Mouse (Mus musculus): Measurements from ENCODE around the gene Gm9903.

Gm9903 gene

DNA sequence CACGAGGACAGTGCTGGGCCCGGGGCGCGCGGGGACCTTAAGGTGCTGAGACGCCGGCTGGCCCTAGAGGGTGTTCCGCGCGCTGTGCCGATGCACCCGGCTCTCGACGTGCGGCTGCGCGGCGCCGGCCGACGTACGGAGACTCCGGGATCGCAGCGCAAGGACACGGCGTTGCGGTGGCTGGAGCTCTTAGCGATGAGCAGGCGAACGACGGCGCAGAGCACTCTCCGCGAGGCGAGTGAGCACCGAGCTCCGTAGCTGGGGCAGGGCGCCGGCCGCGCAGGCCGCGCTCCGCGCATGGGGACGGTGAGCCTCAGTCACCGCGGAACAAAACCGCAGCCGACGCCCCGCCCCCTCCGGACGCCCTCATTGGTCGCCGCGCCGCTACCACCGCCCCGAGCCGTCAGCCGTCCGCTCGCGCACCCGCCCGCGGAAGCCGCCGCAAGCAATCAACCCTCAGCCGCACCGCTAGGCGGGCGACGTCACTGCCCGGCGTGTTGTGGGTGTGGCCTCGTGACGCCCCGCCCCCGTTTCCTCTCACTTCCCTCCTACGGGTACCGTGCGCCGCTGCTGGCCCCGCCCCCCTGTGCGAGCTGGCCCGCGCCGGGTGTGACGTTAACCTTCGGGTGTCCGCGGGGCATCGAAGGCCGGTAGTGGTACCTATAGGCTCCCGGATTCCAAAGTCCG lies at the start of gene Gm9903, which contains the start of gene Fam53a:
Gene Gm9903, plus strand, starts transcription at position 625 of the 687 bp plus-strand sequence.
Gene Fam53a, minus strand, starts transcription at position 335 of the 687 bp plus-strand sequence.
- DNase-seq (ENCODE audit: extremely low spot score, low read depth, low spot score), result no peak

DNA sequence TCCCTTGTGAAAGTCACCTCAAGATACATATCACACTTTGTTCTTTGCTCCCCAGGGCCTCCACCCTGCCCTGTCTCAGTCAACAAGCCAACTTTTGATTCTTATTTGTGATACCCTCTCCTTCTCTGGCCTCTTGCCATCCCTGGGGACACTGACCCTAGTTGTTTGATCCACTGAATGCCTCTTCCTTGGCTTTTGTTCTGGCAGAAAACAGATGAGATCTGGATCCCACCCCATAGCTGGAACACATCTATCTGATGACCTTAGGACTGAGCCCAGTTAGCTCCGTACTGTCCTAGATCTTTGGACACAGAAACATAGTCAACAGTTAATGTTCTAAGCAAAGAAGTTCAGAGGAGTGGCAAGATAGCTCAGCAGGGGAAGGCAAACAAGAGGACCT lies 49.4 kb upstream of the Gm9903 start:
- DNase-seq (ENCODE audit: extremely low spot score, low read depth, low spot score), result no peak

DNA sequence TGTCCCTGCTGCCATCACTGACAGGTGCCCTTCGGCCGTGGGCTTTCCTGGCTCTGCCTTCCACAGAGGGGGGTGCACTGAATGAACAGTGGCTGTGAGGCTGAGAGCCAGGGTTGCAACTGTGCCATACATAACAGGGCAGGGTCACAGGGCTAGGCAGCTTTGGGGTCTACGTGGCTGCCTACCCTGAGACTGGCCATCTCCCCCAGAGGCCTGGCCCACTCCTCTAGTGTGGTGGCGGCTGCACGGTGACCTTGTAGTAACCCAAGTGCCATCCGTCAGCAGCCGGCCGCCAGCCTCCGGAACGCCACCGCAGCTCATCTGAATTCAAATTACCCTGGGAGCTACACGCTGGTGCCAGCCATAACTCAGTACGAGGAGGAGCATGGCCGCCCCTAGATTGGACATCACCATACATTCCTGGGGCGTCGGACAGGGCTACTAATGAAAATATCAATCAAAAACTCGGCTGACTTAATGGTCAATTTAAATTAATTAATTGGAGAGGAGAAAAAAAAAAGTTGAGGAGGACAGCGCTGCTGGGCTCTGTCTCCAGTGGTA lies 42.1 kb upstream of the Gm9903 start:
- no peak for DNase-seq (ENCODE audit: extremely low spot score, low read depth, low spot score)

DNA sequence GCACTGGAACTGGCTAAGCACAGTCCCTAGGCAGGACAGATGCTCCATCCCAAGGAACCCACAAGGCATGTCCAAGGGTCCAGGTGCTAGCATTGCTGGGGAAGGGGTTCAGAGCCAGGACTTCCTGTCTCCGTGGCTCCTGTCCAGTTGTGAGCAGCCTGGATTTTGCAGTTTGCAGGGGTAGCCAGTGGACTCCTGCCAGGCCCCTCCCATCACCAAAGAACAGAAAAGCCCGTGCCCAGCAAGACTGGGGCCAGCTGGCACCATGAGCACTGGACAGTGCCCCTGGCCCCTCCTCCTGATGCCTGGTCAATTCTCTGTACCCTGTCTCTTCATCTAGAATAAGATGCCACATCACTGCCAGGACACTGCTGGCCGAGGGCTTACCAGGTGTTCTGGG lies 41.7 kb upstream of the Gm9903 start:
- DNase-seq (ENCODE audit: extremely low spot score, low read depth, low spot score), result no peak

DNA sequence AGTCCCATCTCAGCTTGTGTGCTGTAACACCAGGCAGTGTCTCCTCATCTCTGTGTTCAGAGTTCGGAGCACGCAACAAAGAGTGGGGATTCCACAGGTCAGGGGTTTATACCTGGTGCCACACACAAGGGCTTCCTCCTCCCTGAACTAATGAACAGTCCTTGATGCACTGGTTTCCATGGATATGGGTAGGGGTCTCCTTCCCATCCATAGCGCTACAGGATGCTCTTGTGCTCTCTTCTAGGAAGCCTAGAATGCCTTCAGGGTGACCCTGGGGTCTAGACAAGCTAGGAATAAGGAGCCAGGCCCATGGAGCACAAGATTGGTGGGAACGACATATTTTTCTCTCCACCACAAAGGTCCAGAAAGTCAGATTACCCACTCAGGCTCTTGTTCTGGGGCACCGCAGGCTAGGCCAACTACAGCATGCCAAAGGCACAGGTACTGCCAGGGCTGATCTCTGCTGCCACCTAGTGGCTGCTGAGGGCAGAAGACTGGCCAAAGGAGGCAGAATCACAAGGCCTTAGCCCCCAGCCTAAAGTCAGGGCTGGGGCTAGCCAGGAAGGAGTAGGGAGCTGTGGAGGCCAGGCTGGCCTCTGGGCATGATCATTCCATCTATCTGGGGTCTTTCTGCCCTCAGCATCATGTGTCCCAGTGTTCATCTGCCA lies 40.4 kb upstream of the Gm9903 start:
- DNase-seq (ENCODE audit: extremely low spot score, low read depth, low spot score), result peak; percentile 72

DNA sequence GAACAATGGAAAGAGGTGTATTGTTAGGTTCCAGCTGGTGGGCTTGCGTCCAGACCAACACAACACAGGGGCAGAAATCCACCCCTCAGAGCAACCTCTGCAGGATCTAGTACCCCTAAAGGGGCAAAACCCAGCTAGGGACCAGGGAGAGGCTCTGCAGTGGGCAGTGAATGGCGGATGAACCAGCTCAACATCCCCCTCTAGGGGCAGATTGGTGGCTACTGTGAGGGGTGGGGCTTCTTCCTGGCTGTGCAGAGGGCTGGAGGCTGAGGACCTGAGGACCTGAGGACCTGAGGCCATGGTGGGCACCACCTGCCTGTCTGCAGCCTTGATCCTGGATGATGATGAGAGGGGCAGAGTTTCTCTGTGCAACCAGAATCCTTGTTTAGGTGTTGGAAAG lies 36.1 kb upstream of the Gm9903 start:
- no peak for DNase-seq (ENCODE audit: extremely low spot score, low read depth, low spot score)

DNA sequence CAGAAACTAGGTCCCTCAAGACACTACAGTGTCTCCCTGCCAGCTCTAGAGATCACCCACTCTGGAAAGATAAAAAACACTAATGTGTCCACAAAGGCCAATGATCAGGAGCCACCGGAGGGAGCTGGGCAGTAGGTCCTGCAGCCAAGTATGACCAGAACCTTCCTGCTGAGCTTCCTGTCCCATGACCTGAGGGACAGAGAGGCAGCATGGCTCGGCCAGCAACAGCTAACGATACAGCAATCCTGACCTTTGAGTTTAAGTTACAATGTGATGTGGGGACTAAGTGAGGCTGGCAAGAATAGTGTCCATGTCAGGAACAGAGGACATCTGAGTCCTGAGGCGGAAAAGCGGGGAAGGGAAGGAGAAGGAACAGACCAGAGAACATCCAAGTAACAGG lies 24.4 kb upstream of the Gm9903 start:
- DNase-seq (ENCODE audit: extremely low spot score, low read depth, low spot score), result no peak

DNA sequence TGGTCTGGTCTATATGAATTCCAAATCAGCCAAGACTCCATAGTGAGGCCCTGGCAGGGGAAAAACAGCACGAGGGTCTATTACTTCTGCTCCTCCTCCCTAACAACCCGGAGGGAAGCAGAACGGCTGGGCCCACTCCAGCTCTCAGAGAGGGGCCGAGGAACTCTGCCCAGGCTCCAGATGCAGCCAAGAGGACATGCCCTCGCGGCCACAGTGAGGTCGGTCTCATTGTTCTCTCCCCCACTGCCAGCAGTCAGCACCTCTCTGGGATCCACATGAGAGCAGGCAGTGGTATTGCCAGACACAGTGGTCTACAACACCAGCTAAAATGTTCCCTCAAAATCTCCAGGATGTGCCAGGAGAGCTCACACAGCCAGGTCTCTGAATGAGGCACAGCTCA lies 23.1 kb upstream of the Gm9903 start:
- no peak for DNase-seq (ENCODE audit: extremely low spot score, low read depth, low spot score)

DNA sequence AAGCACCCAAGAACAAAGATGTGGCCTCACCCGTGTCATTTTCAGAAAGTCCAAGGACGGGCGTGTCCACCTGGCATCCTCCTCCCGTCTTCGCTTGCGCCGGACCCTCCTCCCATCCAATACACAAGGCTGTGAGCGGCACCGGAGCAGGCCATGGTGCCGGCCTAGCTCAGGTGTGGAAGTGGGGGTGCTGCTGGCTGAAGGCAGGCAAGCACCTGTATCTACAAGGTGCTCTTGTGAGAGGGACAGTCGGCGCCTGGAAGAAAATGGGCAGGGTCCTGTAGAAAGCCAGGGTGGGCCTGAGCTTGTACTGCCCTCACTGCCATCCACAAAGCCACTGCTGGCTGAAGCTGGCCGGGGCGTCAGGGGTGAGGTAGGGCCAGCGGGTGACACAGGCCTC lies 22.3 kb upstream of the Gm9903 start:
- DNase-seq (ENCODE audit: extremely low spot score, low read depth, low spot score), result no peak

DNA sequence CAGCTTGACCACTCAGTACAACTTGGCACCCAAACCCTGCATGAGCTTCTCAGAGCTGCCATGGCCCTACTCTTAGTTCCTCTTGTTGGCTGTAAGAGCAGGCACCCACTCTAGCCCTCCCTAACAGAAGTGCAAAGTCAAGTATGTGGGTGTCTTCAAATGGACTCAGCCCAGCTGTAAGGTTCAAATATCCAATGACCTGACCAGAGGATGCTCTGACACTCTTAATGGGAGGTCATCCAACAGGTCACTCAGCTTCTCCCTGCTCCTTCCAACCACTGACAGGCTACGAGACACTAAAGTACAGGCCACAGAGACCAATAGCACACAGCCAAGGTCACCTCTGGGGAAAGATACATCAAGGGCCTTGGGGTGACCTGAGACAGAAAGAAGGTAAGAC lies 20.5 kb upstream of the Gm9903 start:
- DNase-seq (ENCODE audit: extremely low spot score, low read depth, low spot score), result no peak

DNA sequence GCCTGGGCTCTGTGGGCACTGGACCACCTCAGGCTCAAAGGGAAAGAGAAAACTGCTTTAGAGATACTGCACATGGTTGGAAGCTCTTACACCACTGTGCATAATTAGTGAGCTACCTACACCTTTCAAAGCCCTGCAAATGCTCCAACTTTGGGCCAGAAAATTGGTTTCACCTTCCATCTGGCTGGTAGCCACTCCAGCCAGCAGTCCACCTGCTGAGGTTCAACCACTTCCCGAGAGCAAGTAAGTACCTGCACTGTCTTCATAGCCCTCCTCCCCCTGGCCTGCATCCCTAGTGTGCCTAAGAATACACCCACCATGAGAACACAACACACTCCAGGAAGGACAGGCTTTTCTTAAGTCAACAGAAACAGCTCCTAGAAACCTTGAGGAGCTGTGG lies 17.9 kb upstream of the Gm9903 start:
- DNase-seq (ENCODE audit: extremely low spot score, low read depth, low spot score), result no peak

DNA sequence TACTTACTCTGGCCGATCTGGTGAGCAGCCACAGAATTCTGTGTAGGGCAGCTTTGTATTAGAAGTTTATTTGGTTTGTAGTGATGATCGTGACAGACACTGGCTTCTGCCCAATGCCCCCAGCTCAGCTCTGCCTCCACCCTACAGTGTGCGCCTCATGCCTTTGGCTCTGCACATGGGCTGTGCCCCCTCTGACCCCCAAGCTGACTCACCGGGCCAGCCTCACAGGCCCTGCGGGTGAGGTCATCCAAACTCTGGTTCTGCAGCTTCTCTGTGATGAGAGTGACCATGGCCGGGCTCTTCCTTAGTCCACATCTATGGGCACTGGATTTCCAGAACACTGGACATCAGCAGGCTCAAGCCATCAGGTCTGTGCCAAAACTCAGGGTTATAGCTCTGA lies 15.3 kb upstream of the Gm9903 start:
- no peak for DNase-seq (ENCODE audit: extremely low spot score, low read depth, low spot score)

DNA sequence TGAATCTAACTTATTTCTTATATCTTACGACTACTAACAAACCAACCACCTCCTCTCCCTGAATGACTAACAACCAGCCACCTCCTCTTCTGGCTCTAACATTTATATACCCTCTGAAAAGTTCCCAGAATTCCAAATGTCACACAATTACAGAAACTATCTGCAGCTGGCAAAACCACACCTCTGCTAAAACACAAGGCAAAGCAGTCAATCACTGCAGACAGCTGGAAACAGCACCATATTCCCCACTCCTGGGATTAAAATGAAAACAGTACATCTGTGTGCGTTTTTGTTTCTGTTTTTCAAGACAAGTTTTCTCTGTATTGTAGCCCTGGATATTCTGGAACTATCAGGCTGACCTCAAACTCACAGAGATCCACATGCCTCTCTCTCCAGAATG lies 7.1 kb upstream of the Gm9903 start:
- DNase-seq (ENCODE audit: extremely low spot score, low read depth, low spot score), result no peak

DNA sequence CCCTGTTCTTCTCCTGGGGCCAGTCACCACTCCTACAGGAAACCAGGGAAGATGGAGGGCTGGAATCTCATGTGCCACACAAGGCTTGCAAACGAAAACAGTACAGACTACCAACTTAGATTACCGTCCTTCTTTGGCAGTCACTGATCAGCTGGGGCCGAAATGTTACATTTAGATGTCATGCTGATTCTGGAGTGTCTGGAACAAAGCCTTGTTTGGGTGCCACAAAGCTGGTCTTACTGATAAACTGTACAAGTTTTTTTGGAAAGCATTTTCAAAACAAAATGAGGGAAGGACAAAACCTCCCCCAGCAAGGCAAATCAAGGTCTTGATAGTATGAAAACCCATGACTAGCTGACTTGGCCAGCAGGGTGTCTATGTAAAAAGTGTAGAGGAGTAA lies 6.0 kb upstream of the Gm9903 start:
- DNase-seq (ENCODE audit: extremely low spot score, low read depth, low spot score), result no peak

DNA sequence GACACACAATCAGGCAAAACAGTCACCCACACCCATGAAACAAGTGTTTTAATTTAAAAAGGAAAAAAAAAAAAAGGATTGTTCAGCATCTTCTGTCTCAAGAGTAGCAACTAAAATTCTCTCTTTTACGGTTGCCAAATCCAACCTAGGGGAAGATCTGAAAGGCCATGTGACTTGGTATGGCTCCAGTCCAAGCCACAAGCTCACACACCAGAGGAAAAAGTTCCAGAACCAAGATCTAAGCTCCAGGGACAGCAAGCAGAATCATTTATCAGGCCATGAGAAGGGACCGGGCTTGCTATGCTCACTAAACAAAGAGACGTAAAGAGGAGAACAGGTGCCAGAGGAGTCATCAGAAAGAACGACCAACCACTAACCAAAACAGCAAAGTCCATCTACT lies 1.8 kb upstream of the Gm9903 start:
- no peak for DNase-seq (ENCODE audit: extremely low spot score, low read depth, low spot score)

DNA sequence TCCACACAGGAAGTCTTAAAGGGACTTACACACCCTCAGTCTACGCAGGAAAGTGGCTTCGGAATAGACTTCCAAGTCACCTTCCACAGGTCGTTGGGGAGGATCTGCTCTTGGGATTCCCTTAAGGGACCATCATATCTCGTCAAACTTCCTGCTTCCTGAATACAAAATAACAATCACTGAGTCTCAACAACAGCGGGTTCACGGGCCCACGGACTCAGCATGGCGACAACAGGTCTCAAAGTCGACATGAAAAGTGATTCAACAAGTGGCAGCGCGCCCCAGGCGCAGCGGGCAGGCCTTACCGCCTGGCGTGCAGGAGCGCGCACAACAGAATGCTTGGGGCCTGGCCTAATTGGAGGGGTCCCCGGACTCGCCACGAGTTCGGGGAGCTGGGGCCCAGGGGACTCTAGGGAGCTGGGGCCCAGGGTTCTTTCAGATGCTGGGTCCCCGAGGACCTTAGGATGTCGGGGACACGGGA lies 865 bp upstream of the Gm9903 start:
- DNase-seq (ENCODE audit: extremely low spot score, low read depth, low spot score), result no peak

DNA sequence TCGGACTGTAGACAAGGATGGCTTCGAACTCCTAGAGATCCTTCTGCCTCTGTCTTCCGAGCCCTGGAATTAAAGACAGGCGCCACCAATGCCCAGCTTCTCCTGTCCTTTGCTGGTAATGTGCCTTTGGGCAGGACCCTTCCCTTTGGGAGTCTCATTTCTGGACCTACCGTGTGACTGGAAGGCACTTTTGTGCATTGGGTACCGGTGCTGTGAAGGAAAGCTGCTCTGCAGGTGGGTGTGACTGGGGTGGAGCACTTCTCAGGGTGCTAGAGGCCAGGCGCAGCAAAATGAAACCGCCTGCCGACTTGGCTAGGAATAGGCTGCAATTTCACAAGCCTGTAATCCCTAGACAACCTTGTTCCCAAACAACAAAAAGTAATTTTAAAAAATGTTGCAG lies 336 bp downstream of the Gm9903 start:
- DNase-seq (ENCODE audit: extremely low spot score, low read depth, low spot score), result no peak

DNA sequence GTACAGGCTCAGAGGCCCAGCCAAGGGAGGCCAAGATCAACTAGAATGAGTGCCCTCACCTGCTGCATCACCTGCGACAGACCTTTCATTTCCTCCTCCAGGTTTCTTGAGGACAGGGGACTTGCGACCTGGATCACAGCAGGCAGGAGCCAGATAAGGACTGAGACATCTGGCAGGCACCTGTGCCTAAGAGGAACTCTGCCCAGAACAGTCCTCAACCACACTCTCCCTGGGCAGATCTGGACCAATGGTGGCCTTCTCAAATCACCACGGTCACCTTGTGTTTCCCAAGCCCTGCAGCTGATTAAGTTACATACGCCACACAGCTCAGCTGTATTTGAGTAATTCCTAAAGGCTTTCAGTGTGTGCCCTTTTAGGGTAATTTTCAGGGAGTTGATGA lies 890 bp downstream of the Gm9903 start:
- DNase-seq (ENCODE audit: extremely low spot score, low read depth, low spot score), result no peak

DNA sequence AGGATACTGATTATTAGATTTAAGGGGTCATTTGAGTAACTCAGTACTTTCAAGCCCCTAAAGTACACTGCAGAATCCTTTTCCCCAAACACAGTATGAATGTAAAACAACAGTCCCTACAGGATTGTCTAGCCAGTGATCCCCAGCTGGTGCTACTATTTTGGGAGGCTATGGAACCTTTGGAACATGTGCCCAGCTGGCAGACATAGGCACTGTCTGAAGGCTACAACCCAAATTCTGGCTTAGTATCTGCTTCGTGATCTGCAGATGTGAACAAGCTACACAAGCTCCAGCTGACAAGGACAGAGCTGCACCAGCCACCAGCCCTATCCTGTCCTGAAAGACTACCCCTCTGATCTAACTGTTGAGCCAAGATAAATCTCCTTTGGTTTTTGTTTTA lies 2.8 kb downstream of the Gm9903 start:
- no peak for DNase-seq (ENCODE audit: extremely low spot score, low read depth, low spot score)

DNA sequence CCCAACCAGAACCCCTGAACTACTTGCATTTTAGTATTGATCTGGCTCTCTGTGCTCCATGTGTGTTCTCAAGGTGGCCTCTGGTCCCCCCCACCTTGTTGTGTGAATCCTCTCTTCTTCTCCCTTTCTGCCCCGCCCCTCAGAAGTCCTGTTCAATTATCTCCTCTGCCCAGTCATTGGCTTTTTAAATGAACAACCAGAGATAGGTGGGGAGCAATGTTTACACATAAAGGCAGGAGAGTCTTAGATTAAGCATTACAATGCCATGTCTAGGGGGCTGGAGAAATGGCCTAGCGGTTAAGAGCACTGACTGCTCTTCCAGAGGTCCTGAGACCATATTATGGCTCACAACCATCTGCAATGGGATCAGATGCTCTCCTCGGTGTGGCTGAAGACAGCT lies 5.6 kb downstream of the Gm9903 start:
- no peak for DNase-seq (ENCODE audit: extremely low spot score, low read depth, low spot score)

DNA sequence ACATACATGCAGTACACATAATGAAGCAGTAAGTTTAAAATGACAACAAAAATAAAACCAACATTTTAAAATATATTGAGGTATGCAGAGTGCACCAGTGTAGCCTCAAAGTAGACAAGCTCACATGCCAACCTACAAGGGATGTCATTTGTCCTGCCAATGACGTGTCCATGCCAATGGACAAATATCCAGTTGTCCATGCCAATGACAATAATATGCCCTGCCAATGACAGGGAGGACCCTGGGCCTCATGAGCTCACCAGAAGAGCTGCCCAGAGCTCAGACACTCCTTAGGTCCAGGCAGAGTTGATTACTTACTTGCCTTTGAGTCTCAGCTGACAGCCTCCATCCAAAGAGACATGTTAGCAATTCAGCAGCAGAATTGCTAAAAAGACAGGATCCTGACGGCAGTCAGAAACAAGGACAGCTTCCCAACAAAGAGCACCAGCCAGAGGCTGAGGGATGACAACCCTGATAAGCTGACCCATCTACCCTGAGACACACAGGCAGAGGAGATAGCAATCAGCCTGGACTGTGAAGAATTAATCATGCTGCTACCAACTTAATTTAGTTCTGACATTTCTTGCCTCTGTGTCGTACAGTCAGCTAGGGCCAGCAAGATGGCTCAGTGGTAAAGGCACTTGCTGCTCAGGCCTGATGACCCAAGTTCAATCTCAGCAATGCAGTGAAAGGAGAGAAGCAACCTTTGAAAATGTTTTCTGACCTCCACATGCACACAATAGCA lies 8.1 kb downstream of the Gm9903 start:
- DNase-seq (ENCODE audit: extremely low spot score, low read depth, low spot score), result no peak

DNA sequence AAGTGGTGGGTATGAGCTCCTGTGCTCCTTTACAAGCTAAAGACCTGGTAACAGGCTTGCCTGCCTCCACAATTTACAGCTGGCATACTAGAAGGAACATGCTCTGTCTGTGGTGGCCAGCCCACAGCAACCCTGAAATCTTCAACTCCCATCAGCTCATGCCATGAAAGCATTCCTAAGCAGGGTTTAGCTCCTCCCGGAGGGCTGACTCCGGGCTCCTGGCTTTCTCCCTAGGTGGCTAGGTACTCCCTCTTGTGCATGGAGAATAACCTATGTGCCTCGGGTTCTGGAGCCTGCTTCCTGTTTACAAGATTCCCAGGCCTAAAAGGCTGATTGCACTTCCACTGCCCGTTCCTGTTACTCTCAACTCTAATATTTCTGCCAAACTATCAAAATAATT lies 9.1 kb downstream of the Gm9903 start:
- DNase-seq (ENCODE audit: extremely low spot score, low read depth, low spot score), result no peak
